Mouse (Mus musculus) cerebellum, postnatal 25 days (tissue): ENCODE measurements around the gene Zbtb43.

ENCODE experiments used
- DNase-seq, 2 experiments: peaks; one replicate each; pipeline ENCODE4 v3.0.0; 2021; ENCODE audit warnings: mixed read lengths in 2 of 2

Gene Zbtb43

GRCm38 (mm10) chr2:33426640-33427398 lies 41.5 kb downstream of the Zbtb43 start:
- DNase-seq: no peak

GRCm38 (mm10) chr2:33417454-33417853 lies 50.9 kb downstream of the Zbtb43 start:
- no peak for DNase-seq

- DNase-seq: no peak
Measured at GRCm38 (mm10) chr2:33414019-33414418, 54.3 kb downstream of the Zbtb43 start.

GRCm38 (mm10) chr2:33412111-33412510 lies 56.2 kb downstream of the Zbtb43 start:
- DNase-seq: no peak

- no peak for DNase-seq
Measured at GRCm38 (mm10) chr2:33403511-33404003, 64.8 kb downstream of the Zbtb43 start.

GRCm38 (mm10) chr2:33402638-33403037 lies 65.7 kb downstream of the Zbtb43 start:
- no peak for DNase-seq

DNA sequence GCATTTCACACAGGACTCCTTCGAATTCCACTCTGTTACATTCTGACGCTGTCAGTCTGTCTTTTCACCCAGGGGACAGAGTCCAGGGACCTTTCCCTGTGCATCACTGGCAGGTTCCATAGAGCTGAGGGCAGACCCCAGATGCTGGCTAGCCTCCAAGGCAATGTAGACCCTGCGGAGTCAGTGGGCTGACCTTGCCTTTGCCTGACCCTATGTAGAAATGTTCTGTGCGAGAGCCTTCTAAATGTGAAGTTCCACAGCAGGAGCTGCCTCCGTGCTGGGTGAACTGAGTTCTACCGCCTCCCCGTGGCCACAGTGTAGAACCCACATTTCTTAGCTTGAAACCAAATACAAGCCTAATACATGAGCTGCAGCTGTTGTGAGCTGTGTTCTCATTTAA lies 66.1 kb downstream of the Zbtb43 start:
- peak; percentile 75 to 85 for DNase-seq

- peak; percentile 70 to 85 for DNase-seq
Measured at GRCm38 (mm10) chr2:33401217-33401616, 67.1 kb downstream of the Zbtb43 start.

DNA sequence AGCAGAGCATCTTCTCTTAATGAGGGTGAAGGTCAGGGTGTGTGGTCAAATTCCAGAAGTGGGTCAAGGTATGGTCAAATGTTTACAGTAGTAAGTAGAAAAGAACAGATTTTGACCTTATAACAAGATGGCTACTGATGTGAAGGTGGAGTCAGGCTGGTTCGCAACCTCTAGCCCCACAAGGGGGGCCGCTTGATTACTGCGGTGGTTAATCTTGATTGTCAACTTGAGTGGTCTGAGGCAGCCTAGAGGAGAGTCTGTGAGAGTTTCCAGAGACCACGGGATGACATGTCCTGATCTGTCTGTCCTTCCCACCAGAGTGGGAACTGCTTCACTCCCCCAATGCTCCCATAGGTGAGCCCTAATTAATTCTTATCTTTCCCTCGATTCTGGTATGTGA lies 67.8 kb downstream of the Zbtb43 start:
- DNase-seq: no peak
